8 mouse cellular contexts compared by ENCODE assay signal in genomic region chr6:8209866-8210186, GRCm38 (mm10). TPM values are rescaled to one million over a fixed set of nuclear protein-coding genes. Genes with fewer than 3 reads are reported as not detected.
DNase-seq lines count a peak whose midpoint lies in the region; ATAC-seq and TF ChIP-seq lines count a peak whose summit lies in the region.

No protein-coding gene starts in this region.

- peak overlapping the region; percentile 51 for H3K4me2 ChIP-seq in embryonic facial prominence, embryonic 11.5 days (ENCODE audit: low read depth, low read length)
- peak overlapping the region; percentile 57 for H3K4me2 ChIP-seq in hindbrain, embryonic 12.5 days (replicated peaks)

- no peaks in the 10 kb centered on the region for H3K36me3 ChIP-seq in embryonic facial prominence, embryonic 11.5 days (replicated peaks; ENCODE audit: control insufficient read depth, insufficient read depth, low read depth, low read length)
- H3K36me3 ChIP-seq in hindbrain, embryonic 12.5 days = peaks cover 6% of the 10 kb centered on the region; the same call in 1 of the 2 replicates

- TF ChIP-seq CTCF in lung, adult 2 months (IDR thresholded peaks at IDR 0.05; ENCODE audit: insufficient read depth, low read length) = no peak

- 10% methylated on average over 10 of the region's 10 CpGs for WGBS in lung, adult 2 months
- WGBS in embryonic facial prominence, embryonic 11.5 days = 12% methylated on average over 10 of the region's 10 CpGs
- 13% methylated on average over 10 of the region's 10 CpGs for WGBS in hindbrain, embryonic 12.5 days

- no peaks in the 10 kb centered on the region for H3K27me3 ChIP-seq in embryonic facial prominence, embryonic 11.5 days (ENCODE audit: control insufficient read depth, insufficient read depth, low read length)
- H3K27me3 ChIP-seq in hindbrain, embryonic 12.5 days = no peaks in the 10 kb centered on the region

- H3K4me1 ChIP-seq in lung, adult 2 months (ENCODE audit: control insufficient read depth, insufficient read depth, low read length) = peaks cover 2% of the 10 kb centered on the region
- no peaks in the 10 kb centered on the region for H3K4me1 ChIP-seq in embryonic facial prominence, embryonic 11.5 days (ENCODE audit: control insufficient read depth, insufficient read depth, low read length)
- peaks cover 9% of the 10 kb centered on the region for H3K4me1 ChIP-seq in hindbrain, embryonic 12.5 days

- no peak for ATAC-seq in embryonic facial prominence, embryonic 11.5 days (replicated peaks; ENCODE audit: insufficient number of reproducible peaks, low FRiP score, low TSS enrichment, low read depth)
- ATAC-seq in hindbrain, embryonic 12.5 days (ENCODE audit: low FRiP score) = peak; percentile 15

- no peak for TF ChIP-seq POLR2A in lung, adult 2 months (IDR thresholded peaks at IDR 0.05; ENCODE audit: borderline replicate concordance, extremely low read depth, low read depth, low read length)

- H3K4me3 ChIP-seq in lung, adult 2 months (replicated peaks; ENCODE audit: extremely low read depth, low read depth, low read length) = peak overlapping the region; percentile 76
- H3K4me3 ChIP-seq in embryonic facial prominence, embryonic 11.5 days (ENCODE audit: low read depth, low read length) = peak overlapping the region; percentile 81
- H3K4me3 ChIP-seq in hindbrain, embryonic 12.5 days = peak overlapping the region; percentile 80

- H3K27ac ChIP-seq in embryonic facial prominence, embryonic 11.5 days (replicated peaks; ENCODE audit: low read depth, low read length) = no peak overlapping the region
- peak overlapping the region; percentile 94; the same call in 1 of the 2 replicates for H3K27ac ChIP-seq in hindbrain, embryonic 12.5 days

- no peak for DNase-seq in lung, adult 2 months
- DNase-seq in lung, postnatal 25 days (ENCODE audit: low spot score) = no peak
- DNase-seq in embryonic facial prominence, embryonic 11.5 days (ENCODE audit: low spot score) = no peak
- DNase-seq in lung, postnatal 14 days = peak; percentile 18
- no peak for DNase-seq in spleen, adult 12 weeks (ENCODE audit: low spot score)
- DNase-seq in layer of hippocampus, postnatal 25 days (ENCODE audit: extremely low spot score in 1 of 2, low spot score in 1 of 2) = no peak
- DNase-seq in urinary bladder, postnatal 36 days (ENCODE audit: low spot score in 2 of 2) = no peak

- no peaks in the 10 kb centered on the region for H3K9me3 ChIP-seq in embryonic facial prominence, embryonic 11.5 days (replicated peaks; ENCODE audit: control insufficient read depth, low read length)
- no peaks in the 10 kb centered on the region for H3K9me3 ChIP-seq in hindbrain, embryonic 12.5 days (replicated peaks)

- H3K9ac ChIP-seq in embryonic facial prominence, embryonic 11.5 days (replicated peaks; ENCODE audit: low read length) = peak overlapping the region; percentile 90
- H3K9ac ChIP-seq in hindbrain, embryonic 12.5 days = peak overlapping the region; percentile 87

RNA-seq across cellular contexts. Expression of gene Mios, which starts 0.8 kb away (rescaled TPM):
- polyA plus RNA-seq in lung, adult 2 months (2012; rRNA removed) = 3.0 and 3.3 TPM in 2 replicates
- polyA plus RNA-seq in embryonic facial prominence, embryonic 11.5 days (2014; fragmentation: Nextera tagmentation; extraction: Ambion mirVana) = 31.3 and 36.3 TPM in 2 replicates
- 26.5 and 30.2 TPM in 2 replicates for polyA plus RNA-seq in hindbrain, embryonic 12.5 days (2016; fragmentation: Nextera tagmentation; extraction: Ambion mirVana)
- 10 to 100 TPM; 25.2 to 26.5 TPM for total RNA-seq in layer of hippocampus, postnatal 25 days (2021)

RNA-seq across cellular contexts. Expression of gene Col28a1, which starts 17.4 kb away (rescaled TPM):
- 0.15 and 0.17 TPM in 2 replicates for polyA plus RNA-seq in lung, adult 2 months (2012; rRNA removed)
- polyA plus RNA-seq in embryonic facial prominence, embryonic 11.5 days (2014; fragmentation: Nextera tagmentation; extraction: Ambion mirVana) = 0.17 and 0.34 TPM in 2 replicates
- polyA plus RNA-seq in hindbrain, embryonic 12.5 days (2016; fragmentation: Nextera tagmentation; extraction: Ambion mirVana) = 0.22 and 0.30 TPM in 2 replicates
- under 1 TPM; 0.30 to 0.75 TPM for total RNA-seq in layer of hippocampus, postnatal 25 days (2021)

RNA-seq across cellular contexts. Expression of gene Rpa3, which starts 49.1 kb away (rescaled TPM):
- polyA plus RNA-seq in lung, adult 2 months (2012; rRNA removed) = 1.8 and 3.7 TPM in 2 replicates
- polyA plus RNA-seq in embryonic facial prominence, embryonic 11.5 days (2014; fragmentation: Nextera tagmentation; extraction: Ambion mirVana) = 208 and 228 TPM in 2 replicates
- 127 and 132 TPM in 2 replicates for polyA plus RNA-seq in hindbrain, embryonic 12.5 days (2016; fragmentation: Nextera tagmentation; extraction: Ambion mirVana)
- total RNA-seq in layer of hippocampus, postnatal 25 days (2021) = 10 to 100 TPM; 14.0 to 17.5 TPM

RNA-seq across cellular contexts. Expression of gene Umad1, which starts 49.3 kb away (rescaled TPM):
- polyA plus RNA-seq in lung, adult 2 months (2012; rRNA removed) = 6.3 and 8.7 TPM in 2 replicates
- 19.7 and 22.6 TPM in 2 replicates for polyA plus RNA-seq in embryonic facial prominence, embryonic 11.5 days (2014; fragmentation: Nextera tagmentation; extraction: Ambion mirVana)
- 31.2 and 33.7 TPM in 2 replicates for polyA plus RNA-seq in hindbrain, embryonic 12.5 days (2016; fragmentation: Nextera tagmentation; extraction: Ambion mirVana)
- 10 to 100 TPM; 28.5 to 32.0 TPM for total RNA-seq in layer of hippocampus, postnatal 25 days (2021)

RNA-seq across cellular contexts. Expression of gene Gm45062, which starts 49.4 kb away (rescaled TPM):
- polyA plus RNA-seq in lung, adult 2 months (2012; rRNA removed) = 0.26 and 1.2 TPM in 2 replicates
- 14.3 and 17.1 TPM in 2 replicates for polyA plus RNA-seq in embryonic facial prominence, embryonic 11.5 days (2014; fragmentation: Nextera tagmentation; extraction: Ambion mirVana)
- 13.9 and 14.6 TPM in 2 replicates for polyA plus RNA-seq in hindbrain, embryonic 12.5 days (2016; fragmentation: Nextera tagmentation; extraction: Ambion mirVana)
- 1 to 10 TPM; 1.5 to 2.6 TPM for total RNA-seq in layer of hippocampus, postnatal 25 days (2021)

Comparison
In these comparisons a context has a peak if more than half of its experiments do, and no peak if none do; other contexts are left out.
1. RNA of gene Rpa3, which starts 49.1 kb away (polyA plus RNA-seq): 208 to 228 TPM in embryonic facial prominence, embryonic 11.5 days and 127 to 132 TPM in hindbrain, embryonic 12.5 days; 1.8 to 3.7 TPM in lung, adult 2 months; every median in the first group is over 10 times any median in the second.
2. Peak in every context shown above with its lines, with median percentiles within 50 percentile points of each other: H3K4me3 ChIP-seq.